32 mouse cellular contexts compared by ENCODE assay signal in genomic region chr17:64792076-64792475, GRCm38 (mm10). TPM values are rescaled to one million over a fixed set of nuclear protein-coding genes. Genes with fewer than 3 reads are reported as not detected.
"Had no signal": no experiment of that assay in that cellular context is flagged by ENCODE, and none has a peak within 500 bp of the region (broad histone marks: within the 10 kb centered on the region; RNA-seq: fewer than 3 reads in every experiment).

No protein-coding gene starts in this region.

- H3K27me3 ChIP-seq: limb, embryonic 13.5 days; liver, embryonic 12.5 days; liver, embryonic 15.5 days; lung, embryonic 15.5 days; midbrain, embryonic 13.5 days had no signal

- H3K9me3 ChIP-seq: limb, embryonic 10.5 days; limb, embryonic 13.5 days; liver, embryonic 12.5 days; liver, embryonic 15.5 days; lung, embryonic 15.5 days; megakaryocyte, embryonic 14.5 days; midbrain, embryonic 10.5 days; midbrain, embryonic 13.5 days had no signal

- H3K4me1 ChIP-seq: limb, embryonic 10.5 days; liver, embryonic 12.5 days; liver, embryonic 15.5 days; lung, embryonic 15.5 days had no signal

- H3K27ac ChIP-seq: kidney, postnatal 0 days; layer of hippocampus, adult 2 months; limb, embryonic 10.5 days; limb, embryonic 13.5 days; liver, embryonic 12.5 days; liver, embryonic 15.5 days; lung, embryonic 15.5 days; midbrain, embryonic 10.5 days; midbrain, embryonic 13.5 days; stomach, postnatal 0 days had no signal

- H3K9ac ChIP-seq: limb, embryonic 13.5 days; liver, embryonic 12.5 days; liver, embryonic 15.5 days; lung, embryonic 15.5 days; midbrain, embryonic 13.5 days had no signal

- H3K4me3 ChIP-seq: layer of hippocampus, adult 2 months; limb, embryonic 10.5 days; limb, embryonic 13.5 days; liver, embryonic 12.5 days; liver, embryonic 15.5 days; lung, embryonic 15.5 days; megakaryocyte, embryonic 14.5 days; midbrain, embryonic 10.5 days; midbrain, embryonic 13.5 days; myocyte had no signal

- DNase-seq: kidney, postnatal 25 days; layer of hippocampus, adult 9-11 months; liver; lung, adult 18-20 months; lung, postnatal 10 days; lung, postnatal 36 days; right cerebral cortex, adult 18-20 months; right cerebral cortex, postnatal 14 days; right cerebral cortex, postnatal 4 days; thymus, adult 2 months; thymus, postnatal 14 days; thymus, postnatal 4 days had no signal

- H3K36me3 ChIP-seq: limb, embryonic 10.5 days; limb, embryonic 13.5 days; liver, embryonic 12.5 days; liver, embryonic 15.5 days; lung, embryonic 15.5 days; midbrain, embryonic 10.5 days; midbrain, embryonic 13.5 days had no signal

RNA-seq across cellular contexts. Expression of gene 4930583I09Rik, which starts 43.8 kb away (rescaled TPM):
- total RNA-seq: layer of hippocampus, adult 2 months; layer of hippocampus, postnatal 25 days; left cerebral cortex, adult 18-20 months; left cerebral cortex, postnatal 25 days; monocyte, adult 5-6 weeks had no signal
- polyA plus RNA-seq: kidney, postnatal 0 days; large intestine, adult 2 months; limb, embryonic 10.5 days; limb, embryonic 13.5 days; liver, embryonic 12.5 days; liver, embryonic 15.5 days; lung, embryonic 15.5 days; midbrain, embryonic 10.5 days; midbrain, embryonic 13.5 days; midbrain, embryonic 16.5 days; neural tube, embryonic 14.5 days; stomach, embryonic 14.5 days; stomach, postnatal 0 days; thymus, adult 2 months had no signal
